Mouse (Mus musculus): Measurements from ENCODE around the gene Prkce.

The Prkce gene

DNA sequence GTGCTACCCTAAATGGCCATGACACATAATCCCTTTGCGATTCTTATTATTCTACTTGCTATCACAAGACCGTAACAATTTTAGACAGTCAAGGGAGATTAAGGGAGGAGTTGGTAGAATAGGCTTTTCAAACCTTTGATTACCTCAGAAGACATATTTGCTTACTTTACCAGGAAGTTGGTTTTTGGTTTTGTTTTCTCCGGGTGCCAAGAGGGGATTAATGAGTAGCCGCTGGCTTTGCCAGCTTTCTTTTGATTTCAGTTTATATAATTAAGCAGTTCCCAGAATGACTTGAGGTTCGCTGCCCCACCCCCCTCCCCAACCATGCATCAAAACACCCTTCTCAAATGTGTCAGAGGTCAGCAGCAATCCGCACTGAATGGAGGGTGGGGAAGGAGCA, 384.4 kb downstream of the Prkce start:
- DNase-seq (ENCODE audit: low read depth, low spot score), result no peak

DNA sequence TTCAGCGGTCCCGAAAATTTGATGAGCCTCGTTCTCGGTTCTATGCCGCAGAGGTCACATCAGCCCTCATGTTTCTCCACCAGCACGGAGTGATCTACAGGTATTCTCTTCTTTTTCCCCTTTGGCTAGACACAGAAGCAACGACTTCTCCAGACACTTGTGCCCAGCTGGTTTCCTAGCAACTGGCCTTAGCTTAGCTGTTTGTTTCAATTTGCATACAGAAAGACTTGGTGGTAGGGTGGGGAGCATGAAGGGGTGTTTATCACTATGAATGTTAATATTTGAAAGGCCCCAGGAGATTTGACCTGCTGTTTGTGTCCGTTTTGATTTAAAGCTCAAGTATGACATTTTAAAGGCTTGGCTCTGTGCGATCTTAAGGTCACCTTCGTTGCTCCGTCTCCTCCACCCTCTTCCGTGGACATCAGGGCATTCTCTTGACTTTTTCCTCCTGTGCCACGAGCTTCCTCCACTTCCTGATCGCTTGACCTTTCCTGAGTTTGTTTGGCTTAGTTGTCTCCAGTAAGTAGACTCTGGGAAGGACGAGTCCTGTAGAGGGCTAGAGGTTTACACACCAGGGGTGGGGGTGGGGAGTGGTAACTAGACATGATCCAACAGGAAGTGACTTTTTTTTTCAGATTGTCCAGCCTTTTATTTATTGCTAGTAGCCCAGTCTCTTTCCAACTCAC, 391.8 kb downstream of the Prkce start:
- no peak for DNase-seq (ENCODE audit: low read depth, low spot score)

DNA sequence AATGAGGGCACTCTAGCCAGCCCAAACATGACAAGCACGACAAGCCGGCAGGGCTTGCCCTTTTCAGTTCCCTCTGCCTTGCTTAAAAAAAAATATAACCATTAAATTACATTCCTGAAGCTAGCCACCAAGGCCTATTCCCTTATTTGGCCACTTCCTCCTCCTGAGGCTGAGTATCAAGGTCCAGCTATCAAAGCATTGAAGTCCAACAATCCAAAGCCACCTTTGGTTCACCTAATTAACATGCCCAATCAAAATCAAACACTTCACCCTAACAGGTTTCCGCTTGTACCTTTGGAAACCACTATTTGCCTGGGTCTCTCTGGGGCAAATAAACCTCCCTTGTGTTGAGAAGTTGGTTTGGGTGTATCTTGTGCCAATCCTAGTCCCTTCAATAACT, 392.9 kb downstream of the Prkce start:
- no peak for DNase-seq (ENCODE audit: low read depth, low spot score)

DNA sequence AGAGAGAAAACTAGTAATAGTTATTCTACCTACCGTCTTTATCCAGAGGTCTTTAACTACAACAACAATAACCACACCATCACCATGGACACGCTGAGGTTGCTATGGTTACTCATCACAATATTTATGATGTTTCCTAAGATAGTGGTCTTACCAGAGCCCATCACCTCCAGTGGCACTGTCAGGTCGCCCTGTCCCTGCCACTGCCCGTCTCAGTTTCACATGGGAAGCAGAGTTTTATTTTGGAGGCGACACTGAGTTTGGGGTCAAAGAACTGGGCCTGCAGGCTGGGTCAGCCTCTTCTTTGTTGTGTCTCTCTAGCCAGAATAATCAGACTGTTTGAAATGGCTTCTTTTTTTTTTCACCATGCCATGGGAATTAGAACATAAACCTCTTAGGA, 402.9 kb downstream of the Prkce start:
- DNase-seq (ENCODE audit: low read depth, low spot score), result no peak

DNA sequence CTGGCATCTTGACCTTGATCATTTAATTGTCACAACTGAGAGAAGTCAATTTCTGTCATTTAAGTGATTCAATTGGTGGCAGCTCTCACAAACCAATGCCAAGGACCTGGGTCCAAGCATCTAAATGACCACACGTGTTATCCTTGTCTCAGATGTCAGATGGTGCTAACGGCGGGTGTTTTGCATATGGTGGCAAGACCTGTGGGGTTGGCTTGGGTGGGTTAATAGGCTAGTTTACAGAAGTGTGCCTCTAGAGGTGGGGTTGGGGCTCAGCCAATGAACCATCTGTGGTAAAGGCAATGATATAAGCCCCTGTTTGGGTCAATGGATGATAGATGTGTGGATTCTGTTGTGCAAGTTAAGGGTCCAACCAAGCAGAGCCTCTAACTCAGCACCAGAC, 403.7 kb downstream of the Prkce start:
- no peak for DNase-seq (ENCODE audit: low read depth, low spot score)

DNA sequence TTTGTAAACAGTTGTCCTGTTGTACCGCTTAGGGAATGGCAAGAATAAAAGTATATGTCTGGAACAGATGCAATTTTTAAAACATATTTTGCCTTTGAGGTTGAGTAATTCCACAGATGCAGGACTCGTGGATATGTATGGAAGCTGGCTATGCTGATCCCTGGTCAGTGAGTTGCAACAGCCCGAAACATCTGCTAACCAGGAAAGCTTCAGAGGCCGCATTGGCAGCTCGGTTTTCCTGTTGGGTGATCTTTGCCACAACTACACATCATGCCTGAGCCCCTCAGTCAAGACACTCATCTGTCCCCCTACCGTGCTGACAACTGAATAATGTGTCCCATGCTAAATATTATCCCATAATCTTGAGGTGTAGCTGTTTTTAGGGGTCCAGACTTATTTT, 404.6 kb downstream of the Prkce start:
- DNase-seq (ENCODE audit: low read depth, low spot score), result no peak

DNA sequence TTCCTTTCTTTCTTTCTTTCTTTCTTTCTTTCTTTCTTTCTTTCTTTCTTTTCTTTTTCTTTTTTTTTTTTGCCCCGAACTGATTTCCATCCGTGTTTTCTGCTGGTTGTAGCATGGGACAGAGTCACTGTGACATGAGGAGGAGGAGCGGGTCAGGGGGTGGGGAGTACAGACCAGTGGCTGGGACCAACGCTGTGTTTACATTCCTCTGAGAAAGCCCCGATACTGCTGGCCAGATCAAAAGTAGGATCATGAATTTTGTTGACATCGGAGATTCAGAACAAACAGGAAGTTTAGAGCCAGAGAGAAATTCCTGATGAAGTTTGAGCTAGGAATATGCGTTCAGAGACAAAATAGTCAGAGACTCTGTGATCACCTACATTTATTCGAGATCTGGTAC, 405.0 kb downstream of the Prkce start:
- no peak for DNase-seq (ENCODE audit: low read depth, low spot score)

DNA sequence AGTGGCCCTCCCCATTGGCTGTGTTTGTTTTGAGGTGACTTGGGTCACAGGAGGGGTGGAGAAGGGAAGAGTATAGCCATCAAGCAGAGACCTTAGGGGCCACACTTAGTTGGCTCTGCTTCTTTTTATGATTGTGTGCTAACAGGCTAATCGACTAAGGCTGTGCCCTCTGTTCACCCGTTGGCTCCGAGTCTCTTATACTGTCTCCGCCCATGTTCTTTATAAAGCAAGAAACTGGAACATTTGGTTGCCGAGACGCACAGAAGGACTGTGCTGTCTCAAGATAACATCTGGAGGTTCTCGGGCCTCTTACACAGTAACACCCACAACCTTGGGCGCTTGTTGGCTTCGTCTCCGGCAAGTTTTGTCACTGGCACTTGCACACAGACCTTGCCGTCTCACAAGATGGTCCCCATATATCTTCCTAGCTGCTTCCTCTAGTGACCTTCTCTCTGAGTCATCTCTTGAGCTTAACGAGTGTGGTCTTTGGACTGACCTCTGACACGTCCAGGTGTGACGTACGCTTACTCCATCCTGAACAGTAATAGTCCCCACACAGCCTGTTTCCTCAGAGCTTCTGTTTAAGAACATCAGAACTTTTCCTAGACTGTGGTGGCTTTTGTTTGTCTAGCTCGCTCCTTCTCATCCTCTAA, 406.1 kb downstream of the Prkce start:
- DNase-seq (ENCODE audit: low read depth, low spot score), result no peak

DNA sequence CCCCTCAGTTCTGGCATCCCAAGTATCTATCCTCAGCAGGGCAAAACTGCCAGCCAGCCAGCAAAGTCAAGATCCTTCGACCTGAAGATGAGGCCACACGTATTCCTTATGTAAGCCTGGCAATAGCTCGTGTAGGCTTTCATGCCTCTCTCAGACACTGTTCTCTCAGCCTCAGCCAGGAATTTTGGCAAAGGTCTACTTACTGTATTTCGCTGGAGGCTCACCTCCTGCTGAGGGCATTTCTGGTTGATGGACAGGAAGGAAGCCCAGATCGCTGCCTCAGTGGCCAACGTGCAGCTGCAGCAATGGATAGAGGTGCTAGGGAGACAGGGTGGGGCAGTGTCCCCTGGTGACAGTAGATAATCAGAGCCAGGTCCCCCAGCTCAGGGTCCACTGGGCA, 413.1 kb downstream of the Prkce start:
- DNase-seq (ENCODE audit: low read depth, low spot score), result no peak

DNA sequence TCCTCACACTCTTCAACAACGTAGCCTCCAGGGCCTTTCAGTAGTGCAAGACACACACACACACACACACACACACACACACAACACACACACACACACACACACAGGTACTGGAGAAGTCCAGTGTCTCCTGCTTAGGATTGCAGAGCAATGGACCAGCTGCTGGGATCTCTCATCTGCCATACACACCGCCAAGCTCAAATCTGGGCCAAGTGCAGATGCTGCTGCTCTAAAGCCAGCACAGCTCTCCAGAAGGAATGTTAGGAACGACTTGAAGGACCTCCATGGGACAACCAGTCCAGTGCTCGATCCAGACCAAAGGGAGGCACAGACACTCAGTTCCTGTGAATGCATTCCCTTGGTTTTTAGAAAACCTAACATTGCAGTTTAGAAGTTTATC, 414.8 kb downstream of the Prkce start:
- DNase-seq (ENCODE audit: low read depth, low spot score), result no peak

DNA sequence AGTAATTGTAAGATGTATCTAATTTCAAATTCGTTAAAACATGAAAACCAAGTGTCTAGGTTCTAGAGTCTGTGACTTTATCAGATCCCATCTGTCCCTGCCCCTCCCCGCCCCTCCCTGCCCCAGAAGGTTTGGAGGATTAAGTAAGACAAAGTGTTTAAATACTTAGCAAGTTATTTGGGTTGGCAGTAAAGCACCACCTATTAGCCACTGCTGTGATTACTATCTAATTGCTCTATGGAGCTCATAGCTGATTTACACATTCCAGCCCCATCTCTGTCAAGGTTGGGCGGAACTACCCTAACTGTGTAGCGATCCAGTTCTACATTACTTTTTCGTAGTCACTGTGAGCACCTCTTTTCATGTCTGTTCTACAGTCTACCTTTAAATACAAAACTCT, 418.9 kb downstream of the Prkce start:
- no peak for DNase-seq (ENCODE audit: low read depth, low spot score)

DNA sequence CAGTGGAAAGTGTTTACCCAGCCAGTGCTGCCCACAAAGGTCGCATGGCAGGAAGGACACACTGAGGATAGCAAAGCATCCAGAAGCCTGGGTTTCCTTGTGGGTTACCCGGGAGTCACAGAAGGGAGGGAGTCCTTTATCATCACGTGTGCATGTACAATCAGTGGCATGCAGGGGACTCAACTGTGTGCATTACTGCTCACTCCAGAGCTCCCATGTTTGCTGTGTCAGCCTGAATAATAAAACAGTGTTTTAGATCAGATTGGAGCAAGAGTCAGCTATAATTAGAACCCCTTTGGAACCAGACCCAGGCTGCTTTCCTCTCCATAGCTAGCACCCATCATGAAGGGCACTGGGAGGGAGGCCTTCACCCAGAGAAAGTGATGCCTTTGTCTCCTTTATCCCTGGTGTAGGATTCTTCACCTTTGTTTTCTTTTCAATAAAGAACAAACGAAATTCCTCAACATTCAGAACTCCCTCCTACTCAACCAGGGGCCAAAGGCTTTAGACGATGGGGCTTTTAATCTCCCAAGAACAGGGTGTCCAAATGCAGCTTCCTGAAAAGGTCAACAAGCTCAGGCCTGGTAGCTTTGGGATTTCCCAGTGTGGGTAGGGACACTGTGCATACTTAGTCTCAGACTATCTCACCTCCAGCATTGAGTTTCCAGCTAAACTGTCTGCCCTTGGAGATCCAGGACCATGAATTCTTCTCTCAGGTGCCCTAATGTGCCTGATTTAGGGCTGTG, 421.3 kb downstream of the Prkce start:
- no peak for DNase-seq (ENCODE audit: low read depth, low spot score)

DNA sequence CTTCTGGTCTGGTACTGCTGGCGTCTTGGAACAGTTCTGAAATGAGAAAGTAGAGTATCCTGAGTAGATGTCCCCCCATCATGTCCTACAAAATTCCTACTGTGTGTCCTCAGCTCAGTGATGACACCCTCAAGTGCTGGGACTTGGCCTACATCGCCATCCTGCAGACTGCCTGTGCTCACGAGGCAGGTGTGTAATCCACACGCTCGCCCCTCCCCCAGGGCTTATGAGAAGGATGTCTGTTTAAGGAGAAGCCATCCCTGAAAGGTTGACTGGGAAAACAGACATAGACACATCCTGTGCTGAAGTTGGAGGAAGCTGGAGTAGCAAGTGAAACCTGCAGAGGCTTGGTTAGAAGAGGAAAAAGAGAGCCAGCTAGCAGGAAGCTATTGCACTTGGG, 422.1 kb downstream of the Prkce start:
- DNase-seq (ENCODE audit: low read depth, low spot score), result no peak

DNA sequence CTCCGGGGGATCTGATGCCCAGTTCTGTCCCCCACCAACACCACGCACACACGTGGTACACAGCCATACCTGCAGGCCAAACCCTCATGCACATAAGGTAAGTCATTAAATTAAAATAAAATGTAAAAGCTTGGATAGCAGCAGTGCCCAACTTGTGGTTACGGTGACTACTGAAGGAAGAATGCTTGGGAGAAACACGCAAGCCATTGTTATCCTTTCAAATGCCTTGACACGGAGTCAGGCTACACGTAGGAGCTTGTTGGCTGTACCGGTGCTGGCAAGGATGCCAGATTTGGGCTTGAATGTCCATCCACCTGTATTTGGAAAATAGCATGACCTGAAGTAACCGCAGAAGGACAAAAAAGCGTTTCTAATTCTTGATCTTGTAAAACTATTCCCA, 423.7 kb downstream of the Prkce start:
- DNase-seq (ENCODE audit: low read depth, low spot score), result no peak

DNA sequence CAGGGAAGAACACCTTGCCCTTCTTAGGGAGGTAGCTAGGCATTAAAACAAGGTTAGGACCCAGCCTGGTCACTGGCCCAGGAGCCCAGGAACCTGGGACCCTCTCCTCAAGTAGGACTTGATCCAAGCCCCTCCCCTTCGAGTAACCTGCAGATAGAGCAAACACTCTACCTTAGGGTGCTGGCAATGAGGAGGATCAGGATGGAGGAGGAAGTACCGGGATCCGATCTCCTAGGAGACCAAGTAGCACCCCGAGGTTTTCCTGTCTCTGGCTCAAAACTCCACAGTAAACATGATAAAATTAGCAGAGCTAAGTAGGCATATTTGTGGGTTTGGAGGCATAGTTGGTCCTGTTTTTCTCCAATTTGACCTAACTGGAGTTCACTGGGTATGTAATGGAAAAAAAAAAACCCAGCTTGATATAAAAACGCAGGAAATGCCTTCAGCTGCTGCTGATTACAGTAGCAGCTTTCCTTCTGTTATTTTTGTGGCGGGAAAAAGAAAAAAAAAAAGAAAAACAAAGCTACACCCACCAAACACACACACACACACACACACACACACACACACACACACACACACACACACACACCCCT, 425.5 kb downstream of the Prkce start:
- no peak for DNase-seq (ENCODE audit: low read depth, low spot score)

DNA sequence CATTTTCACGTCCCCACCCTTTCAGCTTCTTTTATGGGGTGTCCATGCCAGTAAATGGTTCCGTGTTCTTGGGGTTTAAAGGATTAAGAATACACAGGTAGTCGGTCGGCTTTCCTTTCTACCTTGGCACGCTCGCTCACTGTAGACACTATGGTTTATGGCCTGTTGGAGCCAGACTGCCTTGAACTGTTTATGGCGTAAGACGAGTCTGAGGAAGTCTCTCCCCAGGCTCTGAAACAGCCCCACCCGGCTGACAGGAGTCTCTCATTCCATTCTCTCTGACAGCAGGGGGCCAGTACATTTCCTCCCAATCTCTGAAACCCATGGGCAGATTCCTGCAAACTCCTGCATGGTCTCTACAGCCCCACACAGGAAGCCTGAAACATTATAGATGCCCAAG, 427.9 kb downstream of the Prkce start:
- no peak for DNase-seq (ENCODE audit: low read depth, low spot score)

DNA sequence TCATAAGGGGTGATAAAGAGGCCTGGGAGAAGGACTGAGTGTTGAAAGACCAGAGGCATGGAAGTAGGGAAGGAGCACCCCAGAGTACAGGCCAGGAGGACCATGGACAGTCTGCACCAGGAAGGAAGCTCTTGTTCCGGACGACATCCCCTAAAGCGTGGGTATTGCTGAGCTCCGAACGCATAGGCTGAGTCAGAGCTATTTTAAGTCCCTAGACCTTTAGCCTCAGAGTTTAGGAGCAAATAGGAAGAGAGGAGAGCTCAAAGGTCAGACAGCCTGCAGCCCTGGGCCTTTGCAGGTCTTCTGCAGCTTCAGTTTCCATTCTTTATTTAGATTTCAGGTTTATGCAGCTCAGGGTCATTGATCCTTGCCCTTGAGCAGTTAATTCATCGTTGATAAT, 433.5 kb downstream of the Prkce start:
- no peak for DNase-seq (ENCODE audit: low read depth, low spot score)

DNA sequence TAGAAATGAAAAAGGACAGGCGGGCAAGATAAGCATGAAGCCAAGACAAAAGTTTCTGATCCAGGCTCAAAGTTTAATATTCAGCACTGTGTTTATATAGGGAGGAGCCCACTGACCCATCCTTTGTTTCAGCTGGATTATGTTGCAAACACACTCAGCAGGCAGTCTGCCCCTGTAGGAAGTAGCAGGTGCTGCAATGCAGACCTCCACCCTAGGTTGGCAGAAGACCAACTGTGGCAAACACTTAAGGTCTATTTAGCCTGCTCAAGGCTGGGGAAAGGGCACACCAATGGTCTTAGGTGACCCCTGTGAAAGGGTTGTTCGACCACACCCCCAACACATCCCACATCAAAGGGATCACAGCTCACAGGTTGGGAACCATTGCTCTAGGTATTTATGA, 434.3 kb downstream of the Prkce start:
- no peak for DNase-seq (ENCODE audit: low read depth, low spot score)

DNA sequence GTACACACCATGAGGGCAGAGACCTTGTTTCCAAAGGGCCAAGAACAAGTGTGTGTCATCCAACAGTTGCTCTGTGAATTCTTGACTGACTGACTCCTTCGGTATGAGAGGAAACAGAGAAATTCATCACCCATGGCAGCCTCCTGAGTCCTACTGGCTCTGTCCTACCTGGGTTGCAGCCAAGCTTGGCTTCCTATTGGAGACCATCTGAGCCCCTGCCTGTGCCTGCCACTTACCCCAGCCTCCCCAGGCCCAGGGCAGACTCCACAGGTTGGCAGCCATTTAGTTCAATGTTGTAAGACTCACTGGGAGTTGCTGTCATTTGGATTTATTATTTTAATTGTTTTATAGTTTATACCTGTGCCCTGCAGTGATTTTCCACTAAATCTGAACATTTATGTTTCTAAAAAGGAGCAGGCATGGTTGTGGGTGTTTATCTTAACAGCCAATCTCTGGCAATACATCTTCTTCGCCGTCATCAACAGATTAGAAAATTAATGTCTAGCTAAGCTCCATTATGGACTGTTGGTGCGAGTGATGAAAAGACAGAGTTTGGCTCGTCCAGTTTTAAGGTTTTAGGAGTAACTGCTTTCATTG, 436.4 kb downstream of the Prkce start:
- DNase-seq (ENCODE audit: low read depth, low spot score), result no peak

DNA sequence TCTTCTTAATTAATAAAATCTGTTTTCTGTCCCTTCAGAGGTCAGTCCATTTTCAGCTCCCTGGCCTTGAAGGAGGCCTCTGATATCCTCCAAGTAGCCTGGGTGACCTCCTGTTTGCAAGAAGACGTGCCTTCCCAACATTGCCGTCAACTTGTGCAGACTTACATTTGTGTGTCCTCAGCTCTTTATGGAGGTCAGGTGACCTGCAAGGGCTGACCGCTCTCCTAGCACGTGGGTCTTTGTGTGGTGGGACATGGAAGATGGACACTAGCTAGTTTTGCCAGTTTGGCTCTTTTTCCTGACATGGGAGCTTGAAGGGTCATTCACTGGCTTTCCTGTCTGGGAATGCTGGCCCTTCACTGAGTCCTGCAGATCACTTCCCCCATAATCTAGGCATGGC, 440.4 kb downstream of the Prkce start:
- no peak for DNase-seq (ENCODE audit: low read depth, low spot score)

DNA sequence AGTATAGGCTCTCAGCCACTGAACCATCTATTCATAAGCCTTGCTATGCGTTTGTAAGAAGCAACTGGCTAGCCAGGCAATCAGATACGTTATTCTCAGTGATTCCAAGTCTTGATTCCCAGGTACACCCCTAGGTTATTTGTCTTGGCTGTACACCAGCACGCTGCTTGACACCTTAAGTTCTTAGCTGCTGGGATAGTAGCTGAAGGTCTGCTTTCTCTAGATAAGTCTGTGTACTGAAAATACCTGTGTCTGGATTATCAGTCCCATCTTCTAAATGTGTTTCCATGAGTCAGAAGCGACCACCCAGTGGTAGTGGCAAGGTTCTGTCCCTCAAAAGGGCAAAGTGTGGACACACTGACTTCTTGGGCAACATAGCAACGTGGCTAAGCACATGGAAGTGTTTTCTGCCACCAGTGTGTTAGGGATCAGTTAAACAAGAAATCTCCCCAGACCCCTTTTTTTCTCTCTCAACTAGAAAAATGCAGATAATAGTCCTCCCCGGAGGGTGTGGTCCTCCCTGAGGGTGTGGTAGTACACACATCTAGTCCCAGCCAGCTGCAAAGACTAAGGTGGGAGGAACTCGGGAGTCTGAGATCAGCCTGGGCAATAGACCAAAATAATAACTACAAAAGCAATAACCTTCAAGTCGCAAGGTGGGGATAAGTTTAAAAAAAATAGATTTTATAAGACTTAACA, 442.8 kb downstream of the Prkce start:
- no peak for DNase-seq (ENCODE audit: low read depth, low spot score)

DNA sequence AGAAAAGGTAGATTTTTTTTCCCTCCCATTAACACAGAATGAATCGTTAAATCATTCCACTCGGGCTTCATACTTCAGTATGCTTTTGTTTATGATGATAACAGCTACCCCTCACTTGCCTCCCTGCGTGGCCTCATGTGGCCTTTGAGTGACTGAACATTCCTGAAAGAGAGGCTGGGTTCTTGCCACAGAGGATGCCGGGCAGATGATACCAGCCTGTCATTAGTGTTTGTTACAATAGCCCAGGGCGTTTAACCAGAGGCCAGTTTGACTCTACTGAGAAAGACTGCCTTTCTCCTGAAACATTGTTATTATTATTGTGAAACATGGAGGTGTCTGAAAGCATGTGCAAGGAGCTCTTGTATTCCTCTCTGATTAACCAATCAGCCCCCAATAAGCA, 444.2 kb downstream of the Prkce start:
- no peak for DNase-seq (ENCODE audit: low read depth, low spot score)

Data from retina, postnatal 7 days (tissue).